Mouse (Mus musculus): ENCODE measurements around the gene Rap1gap2. TPM values are rescaled to one million over a fixed set of nuclear protein-coding genes. Genes with fewer than 3 reads are reported as not detected.
A peak's percentile ranks its signal among the peaks of the same experiment; 100 is the strongest.

Rap1gap2 gene
- polyA plus RNA-seq (2016; fragmentation: Nextera tagmentation; extraction: Ambion mirVana): 1.5 and 1.6 TPM in 2 replicates

DNA sequence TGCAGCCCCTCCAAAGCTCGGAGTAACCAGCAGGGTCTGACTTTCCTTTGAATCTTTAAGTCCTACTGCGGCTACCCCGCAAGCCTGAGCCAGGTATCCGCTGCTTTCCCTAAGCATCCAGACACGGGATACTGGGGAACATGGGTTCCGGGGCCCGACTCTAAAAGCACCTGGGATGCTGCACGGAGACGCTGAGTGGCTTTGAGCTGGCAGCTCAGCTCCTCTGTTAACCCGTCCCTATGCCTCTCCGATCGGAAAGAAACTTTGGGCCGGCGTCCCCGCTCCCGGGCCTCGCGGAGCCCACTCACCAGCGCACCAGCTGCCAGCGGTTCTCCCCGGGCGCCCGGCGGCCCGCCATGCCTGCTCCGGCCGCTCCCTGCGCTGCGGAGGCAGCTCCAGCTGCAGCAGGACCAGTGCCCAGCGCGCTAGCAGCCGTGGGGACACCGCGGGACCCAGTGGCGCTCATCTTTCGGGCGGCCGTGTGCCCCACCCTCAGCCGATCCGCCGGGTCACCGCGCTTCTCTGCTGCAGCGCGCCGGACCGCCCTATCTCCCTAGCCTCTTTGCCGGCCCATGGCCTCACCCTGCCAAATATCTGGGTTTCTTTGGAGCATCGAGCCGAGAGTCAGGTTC lies at the start of gene Rap1gap2:
Rap1gap2 (minus strand) TSS at position 371 of the 632 bp plus-strand sequence.
- WGBS: 2% methylated on average over 50 of the region's 50 CpGs
- peaks cover 58% of the 10 kb centered on the region for H3K27me3 ChIP-seq (ENCODE audit: insufficient read depth, poor library complexity, severe bottlenecking)

GRCm38 (mm10) chr11:74660336-74660735 lies 49.6 kb upstream of the Rap1gap2 start:
- WGBS: 96% methylated on average over 13 of the region's 13 CpGs
- no peaks in the 10 kb centered on the region for H3K4me1 ChIP-seq (replicated peaks)
- DNase-seq (ENCODE audit: low spot score): no peak
- peaks cover 6% of the 10 kb centered on the region; the same call in 1 of the 2 replicates for H3K9me3 ChIP-seq
- H3K4me3 ChIP-seq: no peak overlapping the region
- H3K36me3 ChIP-seq: peaks cover 93% of the 10 kb centered on the region
- H3K27ac ChIP-seq: no peak overlapping the region
- no peaks in the 10 kb centered on the region for H3K27me3 ChIP-seq (ENCODE audit: insufficient read depth, poor library complexity, severe bottlenecking)

More for the DNA sequence above, at the start of gene Rap1gap2:
- Histone ChIP-seq H3K9me3 (no peaks in the 10 kb centered on the region), H3K27ac (no peak within 1 kb of the TSS), H3K4me3 (peak within 1 kb of the TSS; percentile 55), H3K36me3 (no peaks in the 10 kb centered on the region), H3K4me1 (replicated peaks) (peaks cover 12% of the 10 kb centered on the region)
- peak; percentile 48 for DNase-seq (ENCODE audit: low spot score)

- 89% methylated on average over 3 of the region's 3 CpGs for WGBS
- H3K27me3 ChIP-seq (ENCODE audit: insufficient read depth, poor library complexity, severe bottlenecking): no peaks in the 10 kb centered on the region
- no peak for DNase-seq (ENCODE audit: low spot score)
These were observed 45.2 kb upstream of the Rap1gap2 start for GRCm38 (mm10) chr11:74655941-74656340.

DNA sequence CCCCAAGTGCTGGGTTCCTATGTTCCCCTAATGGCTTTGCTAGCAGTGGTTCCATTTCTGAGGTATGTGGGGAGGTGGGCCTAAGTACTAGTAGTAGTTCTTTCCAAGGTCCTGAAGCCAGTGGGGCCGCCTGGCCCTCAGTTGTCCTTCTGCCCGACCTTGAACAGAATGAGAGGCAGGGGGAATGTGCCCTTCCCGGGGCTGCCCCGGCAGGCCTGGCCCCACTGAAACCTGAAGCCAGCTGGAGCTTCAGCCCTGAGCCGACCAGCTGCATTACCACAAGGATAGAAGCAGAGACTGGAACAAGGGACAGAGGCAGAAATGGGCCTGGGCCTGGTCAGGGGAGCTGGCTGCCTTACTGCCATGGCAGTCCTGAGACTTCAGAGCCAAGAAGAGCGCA lies 42.7 kb upstream of the Rap1gap2 start:
- peak overlapping the region; percentile 1; the same call in 1 of the 2 replicates for H3K4me3 ChIP-seq
- DNase-seq (ENCODE audit: low spot score): no peak
- peaks cover 5% of the 10 kb centered on the region; the same call in 1 of the 2 replicates for H3K9me3 ChIP-seq
- H3K36me3 ChIP-seq: peaks cover 27% of the 10 kb centered on the region
- WGBS: 71% methylated on average over 6 of the region's 6 CpGs
- H3K27ac ChIP-seq: peak overlapping the region; percentile 67
- H3K27me3 ChIP-seq (ENCODE audit: insufficient read depth, poor library complexity, severe bottlenecking): no peaks in the 10 kb centered on the region
- H3K4me1 ChIP-seq (replicated peaks): peaks cover 52% of the 10 kb centered on the region

More at GRCm38 (mm10) chr11:74655941-74656340, 45.2 kb upstream of the Rap1gap2 start:
- Histone ChIP-seq H3K4me3 (no peak overlapping the region), H3K4me1 (replicated peaks) (peaks cover 31% of the 10 kb centered on the region), H3K36me3 (peaks cover 53% of the 10 kb centered on the region), H3K9me3 (peaks cover 6% of the 10 kb centered on the region; the same call in 1 of the 2 replicates), H3K27ac (no peak overlapping the region)

- Histone ChIP-seq H3K27ac (peak overlapping the region; percentile 67), H3K9me3 (no peaks in the 10 kb centered on the region), H3K4me3 (peak overlapping the region; percentile 1), H3K36me3 (peaks cover 22% of the 10 kb centered on the region), H3K27me3 (ENCODE audit: insufficient read depth, poor library complexity, severe bottlenecking) (peaks cover 4% of the 10 kb centered on the region; the same call in 1 of the 2 replicates), H3K4me1 (replicated peaks) (peaks cover 53% of the 10 kb centered on the region)
- DNase-seq (ENCODE audit: low spot score): no peak
- 65% methylated on average over 4 of the region's 4 CpGs for WGBS
These were observed 42.1 kb upstream of the Rap1gap2 start for GRCm38 (mm10) chr11:74652791-74653191.

DNA sequence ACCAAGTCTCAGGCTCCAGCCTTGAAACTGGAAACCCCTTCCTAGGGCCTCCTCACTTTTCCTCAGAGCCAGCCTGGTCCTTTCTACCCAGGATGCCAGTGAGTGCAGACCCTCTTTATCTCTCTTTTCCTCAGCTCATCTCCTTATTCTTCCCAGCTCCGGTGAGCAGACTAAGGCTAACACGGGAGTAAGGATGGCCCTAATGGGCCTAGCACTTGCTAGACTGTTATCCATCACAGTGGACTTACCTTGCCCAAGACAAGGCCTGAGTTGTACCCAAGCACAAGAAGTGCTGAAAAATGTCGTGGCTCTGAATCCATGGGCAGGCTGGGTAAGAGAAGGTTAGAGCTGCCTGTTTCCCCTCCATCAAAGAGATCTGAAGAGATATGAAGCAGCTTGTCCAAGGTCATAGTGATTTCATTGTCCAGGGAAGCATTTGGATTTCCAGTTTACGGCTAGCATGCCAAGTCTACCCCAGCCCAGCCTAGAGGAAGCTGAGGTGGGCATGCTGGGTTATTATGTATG lies 39.9 kb upstream of the Rap1gap2 start:
- Histone ChIP-seq H3K27ac (0 out of 2 replicates have a peak overlapping the region, but pooled peaks have one; percentile 90), H3K36me3 (peaks cover 4% of the 10 kb centered on the region; the same call in 1 of the 2 replicates)
- 75% methylated on average over 4 of the region's 4 CpGs for WGBS

GRCm38 (mm10) chr11:74649647-74650551 lies 39.2 kb upstream of the Rap1gap2 start:
- Histone ChIP-seq H3K27ac (peak overlapping the region; percentile 90), H3K4me1 (replicated peaks) (peaks cover 53% of the 10 kb centered on the region), H3K4me3 (peak overlapping the region; percentile 96), H3K36me3 (peaks cover 4% of the 10 kb centered on the region; the same call in 1 of the 2 replicates), H3K27me3 (ENCODE audit: insufficient read depth, poor library complexity, severe bottlenecking) (peaks cover 6% of the 10 kb centered on the region; the same call in 1 of the 2 replicates), H3K9me3 (no peaks in the 10 kb centered on the region)
- DNase-seq (ENCODE audit: low spot score): no peak
- WGBS: 2% methylated on average over 52 of the region's 53 CpGs

More for the DNA sequence above, 39.9 kb upstream of the Rap1gap2 start:
- no peaks in the 10 kb centered on the region for H3K9me3 ChIP-seq
- no peak for DNase-seq (ENCODE audit: low spot score)
- peaks cover 53% of the 10 kb centered on the region for H3K4me1 ChIP-seq (replicated peaks)
- peaks cover 6% of the 10 kb centered on the region; the same call in 1 of the 2 replicates for H3K27me3 ChIP-seq (ENCODE audit: insufficient read depth, poor library complexity, severe bottlenecking)
- H3K4me3 ChIP-seq: peak overlapping the region; percentile 96

DNA sequence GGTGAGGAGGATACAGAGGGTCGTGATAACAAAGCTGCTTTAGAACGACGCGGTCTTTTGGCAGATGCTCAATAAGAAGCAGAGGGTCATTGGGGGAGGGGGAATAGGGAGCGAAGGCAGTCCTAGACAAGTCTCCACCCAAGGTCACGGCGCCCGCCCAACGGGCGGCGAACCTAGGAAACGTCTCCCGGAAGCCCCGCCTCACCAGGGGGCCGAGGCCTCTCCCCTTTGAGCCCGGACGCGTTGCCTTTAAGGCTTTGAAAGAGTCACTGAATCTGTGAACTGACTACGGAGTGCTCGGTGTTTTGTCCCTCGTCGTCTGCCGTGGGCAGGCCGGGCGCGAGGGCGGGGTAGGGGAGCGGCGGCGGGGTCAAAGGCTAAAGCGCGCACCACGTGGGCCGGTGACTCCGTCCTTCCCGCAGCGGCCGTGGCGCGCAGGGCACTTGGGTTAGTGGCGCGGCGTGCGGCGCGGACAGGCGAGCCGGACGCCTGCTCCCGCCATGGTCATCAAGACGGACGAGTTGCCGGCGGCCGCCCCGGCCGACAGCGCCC lies 38.5 kb upstream of the Rap1gap2 start, which contains the start of gene Cluh:
Cluh (plus strand) TSS at position 401 of the 552 bp plus-strand sequence.
- under 1% methylated on average over 58 of the region's 58 CpGs for WGBS
- no peaks in the 10 kb centered on the region for H3K9me3 ChIP-seq
- H3K4me1 ChIP-seq (replicated peaks): peaks cover 53% of the 10 kb centered on the region
- H3K27ac ChIP-seq: peak within 1 kb of the TSS; percentile 90
- peaks cover 4% of the 10 kb centered on the region; the same call in 1 of the 2 replicates for H3K36me3 ChIP-seq
- peak; percentile 95 for DNase-seq (ENCODE audit: low spot score)
- peaks cover 6% of the 10 kb centered on the region; the same call in 1 of the 2 replicates for H3K27me3 ChIP-seq (ENCODE audit: insufficient read depth, poor library complexity, severe bottlenecking)
- H3K4me3 ChIP-seq: peak within 1 kb of the TSS; percentile 96

DNA sequence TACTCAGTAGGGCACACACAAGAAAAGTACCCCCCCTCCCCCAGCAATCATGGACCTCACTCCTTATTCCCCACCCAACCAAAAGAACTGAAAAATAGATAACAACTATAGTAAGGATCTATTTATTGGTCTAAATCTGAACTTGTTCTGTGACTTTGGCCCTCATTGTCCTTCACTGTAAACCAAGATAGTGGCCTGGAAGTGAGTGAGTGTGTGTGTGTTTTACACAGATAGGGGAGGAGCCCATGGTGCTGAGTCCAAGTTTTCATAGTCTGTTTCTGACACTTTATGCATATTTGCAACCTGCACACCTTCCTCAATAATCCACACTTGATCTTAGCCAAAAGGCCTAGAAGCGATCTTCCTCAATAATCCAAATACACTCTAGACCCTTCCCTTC lies 38.0 kb upstream of the Rap1gap2 start:
- peak overlapping the region; percentile 90 for H3K27ac ChIP-seq
- H3K4me3 ChIP-seq: peak overlapping the region; percentile 96
- H3K36me3 ChIP-seq: peaks cover 4% of the 10 kb centered on the region; the same call in 1 of the 2 replicates
- 11% methylated on average over 1 of the region's 1 CpGs for WGBS
- no peak for DNase-seq (ENCODE audit: low spot score)
- no peaks in the 10 kb centered on the region for H3K9me3 ChIP-seq
- H3K27me3 ChIP-seq (ENCODE audit: insufficient read depth, poor library complexity, severe bottlenecking): peaks cover 6% of the 10 kb centered on the region; the same call in 1 of the 2 replicates
- peaks cover 50% of the 10 kb centered on the region for H3K4me1 ChIP-seq (replicated peaks)

GRCm38 (mm10) chr11:74647966-74648365 lies 37.3 kb upstream of the Rap1gap2 start:
- DNase-seq (ENCODE audit: low spot score): no peak
- WGBS: 80% methylated on average over 1 of the region's 1 CpGs
- Histone ChIP-seq H3K9me3 (no peaks in the 10 kb centered on the region), H3K4me3 (no peak overlapping the region), H3K36me3 (no peaks in the 10 kb centered on the region), H3K4me1 (replicated peaks) (peaks cover 43% of the 10 kb centered on the region), H3K27ac (peak overlapping the region; percentile 90; the same call in 1 of the 2 replicates), H3K27me3 (ENCODE audit: insufficient read depth, poor library complexity, severe bottlenecking) (peaks cover 6% of the 10 kb centered on the region; the same call in 1 of the 2 replicates)

- DNase-seq (ENCODE audit: low spot score): no peak
- Histone ChIP-seq H3K4me1 (replicated peaks) (peaks cover 23% of the 10 kb centered on the region), H3K9me3 (no peaks in the 10 kb centered on the region), H3K36me3 (no peaks in the 10 kb centered on the region), H3K27ac (no peak overlapping the region), H3K4me3 (no peak overlapping the region), H3K27me3 (ENCODE audit: insufficient read depth, poor library complexity, severe bottlenecking) (peaks cover 51% of the 10 kb centered on the region)
- WGBS: 61% methylated on average over 1 of the region's 1 CpGs
These were observed 28.9 kb upstream of the Rap1gap2 start for GRCm38 (mm10) chr11:74639628-74640027.

Data from hindbrain, embryonic 10.5 days (tissue).